Mouse (Mus musculus): ENCODE measurements at regions not wholly inside any gene's neighbourhood (a gene's known extent, or its start where the extent isn't known, plus 50 kb on each side); places are given as distances from the start of the nearest gene placed in this dataset.
"Not testable (repeated sequence)": the region's sequence is repeated elsewhere in the genome, so short reads cannot be mapped to it uniquely, and the experiment has no call there.

DNA sequence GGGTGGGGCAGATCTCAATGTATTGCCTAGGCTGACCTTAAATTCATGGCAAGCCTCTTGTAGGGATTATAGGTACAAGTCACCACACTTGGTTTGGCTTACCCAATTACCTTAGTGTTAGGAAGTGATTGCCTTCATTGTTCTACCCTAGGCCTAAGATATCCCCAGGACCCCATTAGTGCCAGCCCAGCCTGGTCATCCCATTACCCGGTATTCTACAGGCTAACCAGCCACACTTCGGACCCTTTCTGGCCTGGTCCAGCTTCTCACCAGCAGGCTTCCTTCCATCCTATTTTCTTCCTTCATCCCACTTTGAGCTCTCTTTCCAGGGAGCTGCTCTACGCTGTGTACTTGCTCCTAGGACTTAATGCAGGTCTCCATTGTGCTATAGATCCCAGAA is 59.5 kb downstream of the Tex35 start:
- DNase-seq: no peak

DNA sequence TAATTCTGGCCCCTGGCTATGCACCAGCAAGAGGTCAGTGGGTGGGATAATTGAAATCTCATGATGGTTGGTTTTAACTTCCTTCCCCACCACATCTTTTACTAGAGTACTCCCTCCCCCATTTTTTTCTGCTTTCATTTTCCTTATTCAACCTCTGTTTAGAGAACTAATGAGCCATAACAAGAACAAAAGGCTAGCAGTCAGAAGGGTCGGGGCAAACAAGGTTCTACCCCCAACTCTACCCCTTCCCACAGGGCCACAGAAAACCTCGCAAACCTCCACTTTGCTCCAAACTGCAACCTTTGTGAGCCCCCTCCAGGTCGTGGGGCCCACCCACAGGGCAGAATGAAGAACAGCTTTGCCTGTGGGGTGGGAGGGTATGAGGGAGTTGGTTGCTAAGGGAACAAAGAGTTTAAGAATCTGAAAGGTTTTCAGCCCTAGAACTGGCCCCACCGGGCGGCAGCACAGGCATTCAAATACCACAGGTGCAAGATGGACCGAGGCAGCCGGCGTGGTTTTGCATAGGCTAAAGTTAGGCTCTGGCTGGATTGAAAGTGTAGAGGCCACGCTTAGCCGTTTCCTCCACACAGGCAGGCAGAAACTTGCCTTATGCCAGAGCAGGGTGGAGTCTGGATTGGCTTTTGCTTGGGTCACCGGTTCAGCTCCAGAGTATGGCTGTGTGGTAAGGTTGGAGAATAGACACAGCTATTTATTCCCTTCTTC is 60.1 kb downstream of the Tex35 start:
- DNase-seq: no peak

DNA sequence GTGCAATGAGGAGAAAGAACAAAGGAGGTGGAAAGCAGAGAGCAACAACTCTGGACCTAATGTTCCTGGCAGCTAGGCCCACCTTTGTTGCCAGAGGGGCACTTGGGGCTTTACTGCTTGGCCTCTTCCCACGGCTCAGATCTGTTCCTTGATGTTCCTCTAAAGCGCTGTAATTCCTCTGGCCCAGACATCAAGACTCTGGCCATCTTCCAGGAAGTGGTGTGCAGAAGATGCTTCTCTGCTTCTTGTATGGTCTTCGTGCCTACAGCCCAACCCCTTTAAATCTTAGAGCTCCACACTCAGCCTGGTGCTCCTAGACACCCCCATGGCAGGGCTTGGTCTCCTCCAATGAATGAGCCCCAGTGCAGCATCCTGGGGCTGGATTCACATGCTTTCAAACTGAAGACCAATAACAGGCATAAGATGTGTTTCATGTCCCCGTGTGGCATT is 60.7 kb downstream of the Tex35 start:
- DNase-seq: no peak

- no peak for DNase-seq
These were observed 61.7 kb downstream of the Tex35 start for GRCm38 (mm10) chr1:157046760-157047182.

- no peak for DNase-seq
These were observed 68.7 kb downstream of the Tex35 start for GRCm38 (mm10) chr1:157039836-157040196.

- no peak for DNase-seq
These were observed 69.3 kb downstream of the Tex35 start for GRCm38 (mm10) chr1:157039016-157039835.

DNA sequence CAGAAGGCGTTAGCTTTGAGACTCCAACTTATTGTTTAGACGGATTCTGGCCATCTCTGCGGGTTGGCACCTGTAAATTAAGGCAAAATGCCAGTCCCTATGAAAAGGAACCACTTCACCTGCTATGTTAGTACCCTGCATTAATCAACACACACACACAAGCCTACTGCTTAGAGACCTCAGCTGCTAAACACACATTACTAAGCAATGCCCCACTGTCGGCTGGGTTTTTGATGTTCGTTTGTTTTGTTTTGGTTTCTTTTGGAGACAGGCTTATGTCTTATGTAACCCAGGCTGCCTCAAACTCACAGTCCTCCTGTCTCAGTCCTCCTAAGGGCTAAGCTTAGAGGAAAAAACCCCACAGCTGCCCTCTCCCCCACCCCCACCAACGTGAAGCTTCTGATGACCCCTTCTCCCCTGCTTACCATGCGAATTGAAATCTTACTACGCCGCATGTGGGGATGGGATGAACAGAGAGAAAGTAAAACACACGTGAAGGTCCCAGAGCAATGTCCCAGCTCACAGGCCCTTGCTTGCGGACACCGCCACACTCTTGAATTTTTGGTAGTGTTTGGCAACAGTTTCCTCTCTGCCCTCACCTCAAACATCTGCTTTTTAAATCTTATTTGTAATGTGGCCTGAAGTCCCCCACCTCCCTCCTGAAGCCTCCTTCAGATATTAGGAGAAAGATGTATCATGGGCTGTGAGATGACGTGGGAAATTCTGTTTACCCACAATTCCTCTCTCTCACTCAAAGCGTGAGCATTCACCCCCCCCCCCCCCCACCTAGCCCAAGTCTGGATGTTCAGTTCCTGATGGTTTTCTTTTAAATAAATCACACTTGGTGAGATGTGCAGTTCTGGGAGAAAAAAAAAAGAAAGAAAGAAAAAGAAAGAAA is 70.1 kb downstream of the Tex35 start:
- DNase-seq: no peak

- no peak for DNase-seq
These were observed 71.1 kb downstream of the Tex35 start for GRCm38 (mm10) chr1:157037246-157037991.

DNA sequence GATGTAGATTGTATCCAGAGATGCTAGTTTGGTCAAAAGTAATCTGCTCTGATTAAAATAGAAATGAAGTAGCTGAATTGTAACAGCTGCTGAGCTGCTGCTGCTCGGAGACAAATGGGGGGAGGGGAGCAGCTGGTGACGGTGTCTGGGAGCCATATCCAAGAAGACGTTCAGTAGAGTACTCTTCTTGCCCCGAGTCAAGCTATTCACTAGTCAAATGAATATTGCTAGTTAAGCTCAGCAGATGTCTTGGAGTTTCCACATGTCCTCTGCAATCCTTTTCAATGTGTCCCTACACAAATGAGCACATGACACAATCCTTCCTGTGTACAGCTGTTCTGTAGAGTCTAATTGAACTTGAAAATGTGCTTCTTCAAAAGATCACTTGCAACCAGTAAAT is 71.7 kb downstream of the Tex35 start:
- DNase-seq: no peak

DNA sequence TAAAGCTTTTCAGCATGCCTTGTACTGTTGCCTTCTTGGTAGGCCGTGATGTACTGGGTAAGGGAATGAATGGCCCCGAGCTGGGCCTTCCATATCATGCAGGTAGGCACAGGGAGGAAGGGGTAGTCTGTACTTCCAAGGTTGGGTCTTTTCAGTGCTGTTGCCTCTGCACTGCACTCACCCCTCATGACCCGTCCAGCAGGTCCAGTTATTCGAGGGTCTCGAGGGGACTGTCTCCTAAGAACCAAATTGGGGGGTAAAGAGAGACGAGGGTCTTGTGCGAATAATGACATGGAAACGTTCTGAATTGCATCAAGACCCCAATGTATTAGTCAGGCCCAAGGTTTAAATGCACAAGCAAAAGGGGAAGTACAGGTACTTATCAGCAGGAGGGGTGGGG is 73.3 kb downstream of the Tex35 start:
- not testable (repeated sequence) for DNase-seq

DNA sequence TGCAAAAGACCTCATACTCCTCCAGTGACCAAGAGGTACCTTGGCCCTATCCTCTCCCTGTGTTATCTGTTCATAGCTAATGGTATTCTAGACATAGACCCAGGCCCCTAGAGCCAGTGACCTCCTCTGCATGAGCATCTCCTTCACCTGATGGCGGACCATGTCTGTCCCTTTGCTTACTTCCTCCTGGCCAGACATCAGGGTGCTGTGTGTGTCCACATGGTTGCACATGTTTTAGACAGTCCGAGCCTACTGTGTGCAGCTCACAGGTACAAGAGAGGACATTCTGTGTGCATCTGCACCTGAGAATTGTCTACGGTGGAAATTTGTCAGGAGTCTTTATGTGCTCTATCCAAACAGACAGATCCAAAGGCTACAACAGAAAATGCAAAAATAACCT is 79.8 kb downstream of the Tex35 start:
- DNase-seq: no peak

- DNase-seq: peak; percentile 61 to 67
These were observed 80.8 kb downstream of the Tex35 start for GRCm38 (mm10) chr1:157027681-157028080.

DNA sequence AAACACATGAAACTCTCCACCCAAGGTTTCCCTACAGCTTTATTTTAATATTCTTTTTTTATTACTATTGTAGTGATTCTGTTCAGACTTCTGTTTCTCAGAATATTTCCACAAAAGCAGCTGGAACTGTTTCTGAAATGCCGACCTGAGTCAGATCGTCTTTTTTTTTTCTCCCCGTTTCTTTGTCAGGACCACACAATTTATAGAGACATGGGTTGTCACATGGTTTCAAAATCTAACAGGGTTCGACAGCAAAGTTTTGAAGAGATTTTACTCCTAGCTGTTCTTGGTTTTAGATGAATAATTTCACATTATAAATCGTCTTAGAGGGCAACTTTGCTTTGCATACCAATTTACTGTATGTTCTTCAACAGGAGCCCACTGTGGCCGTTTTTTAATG is 84.0 kb upstream of the Ralgps2 start:
- DNase-seq: no peak

DNA sequence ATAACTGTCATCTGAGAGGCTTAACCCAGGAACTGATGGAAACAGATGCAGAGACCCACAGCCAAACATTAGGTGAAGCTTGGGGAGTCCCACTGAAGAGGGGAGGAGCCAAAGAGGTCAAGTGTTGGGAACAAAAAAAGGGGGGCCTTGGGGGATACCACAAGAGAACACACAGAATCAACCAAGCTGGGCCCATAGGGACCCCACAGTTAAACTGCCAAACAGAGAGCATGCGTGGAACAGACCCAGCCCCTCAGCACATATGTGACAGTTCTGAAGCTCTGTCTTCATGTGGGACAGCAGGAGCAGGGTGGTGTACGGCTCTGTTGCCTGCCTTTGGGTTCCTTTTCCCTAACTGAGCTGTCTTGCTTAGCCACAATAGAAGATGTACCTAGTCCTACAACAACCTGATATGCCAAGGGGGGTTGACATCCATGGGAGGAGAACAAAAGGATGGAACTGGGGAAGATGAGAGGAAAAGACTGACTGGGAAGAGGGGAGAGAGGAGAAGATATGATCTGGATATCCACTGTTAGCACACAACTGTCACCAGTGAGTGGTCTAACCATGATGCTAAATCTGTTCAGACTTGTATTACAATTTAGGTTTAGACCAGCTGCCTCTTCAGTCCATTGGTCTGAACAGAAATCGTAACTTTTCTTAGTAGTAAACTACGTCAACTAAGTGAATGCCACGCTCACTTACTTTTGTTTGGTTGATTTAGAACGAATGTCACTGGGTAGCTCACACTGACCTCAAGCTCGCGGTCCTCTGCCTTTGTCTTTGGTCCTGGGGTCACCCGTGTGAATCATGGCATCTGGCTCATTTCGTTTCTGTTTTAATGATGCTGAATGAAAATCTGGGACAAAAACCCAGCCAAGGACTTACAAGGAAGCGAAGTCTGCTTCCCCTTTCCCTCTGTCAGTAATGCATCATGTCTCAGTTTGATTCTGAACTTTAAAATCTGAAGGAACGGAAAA is 83.3 kb upstream of the Ralgps2 start:
- DNase-seq: no peak

DNA sequence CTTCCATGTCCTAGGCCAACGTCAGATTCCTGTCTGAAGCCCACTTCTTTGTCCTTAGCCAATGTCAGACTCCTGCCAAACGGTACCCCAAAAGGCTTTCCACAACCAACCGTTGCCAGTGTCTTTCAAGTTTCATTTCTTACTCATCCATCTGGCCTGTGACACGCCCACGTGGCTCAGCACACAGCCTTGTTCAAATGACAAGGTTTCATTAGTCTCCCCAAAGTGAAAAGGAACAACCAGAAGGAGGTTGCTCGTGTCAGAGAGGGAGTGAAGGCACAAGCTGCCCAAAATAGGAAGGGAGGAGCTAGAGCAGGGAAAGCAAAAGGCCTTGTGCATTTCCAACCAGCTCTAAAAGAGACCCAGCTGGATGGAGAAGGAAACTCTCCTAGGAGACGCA is 80.5 kb upstream of the Ralgps2 start:
- DNase-seq: no peak

- no peak for DNase-seq
These were observed 79.3 kb upstream of the Ralgps2 start for GRCm38 (mm10) chr1:157018726-157019125.

GRCm38 (mm10) chr1:157017198-157017994 is 78.0 kb upstream of the Ralgps2 start:
- no peak for DNase-seq

GRCm38 (mm10) chr1:157016625-157017024 is 77.2 kb upstream of the Ralgps2 start:
- no peak for DNase-seq

DNA sequence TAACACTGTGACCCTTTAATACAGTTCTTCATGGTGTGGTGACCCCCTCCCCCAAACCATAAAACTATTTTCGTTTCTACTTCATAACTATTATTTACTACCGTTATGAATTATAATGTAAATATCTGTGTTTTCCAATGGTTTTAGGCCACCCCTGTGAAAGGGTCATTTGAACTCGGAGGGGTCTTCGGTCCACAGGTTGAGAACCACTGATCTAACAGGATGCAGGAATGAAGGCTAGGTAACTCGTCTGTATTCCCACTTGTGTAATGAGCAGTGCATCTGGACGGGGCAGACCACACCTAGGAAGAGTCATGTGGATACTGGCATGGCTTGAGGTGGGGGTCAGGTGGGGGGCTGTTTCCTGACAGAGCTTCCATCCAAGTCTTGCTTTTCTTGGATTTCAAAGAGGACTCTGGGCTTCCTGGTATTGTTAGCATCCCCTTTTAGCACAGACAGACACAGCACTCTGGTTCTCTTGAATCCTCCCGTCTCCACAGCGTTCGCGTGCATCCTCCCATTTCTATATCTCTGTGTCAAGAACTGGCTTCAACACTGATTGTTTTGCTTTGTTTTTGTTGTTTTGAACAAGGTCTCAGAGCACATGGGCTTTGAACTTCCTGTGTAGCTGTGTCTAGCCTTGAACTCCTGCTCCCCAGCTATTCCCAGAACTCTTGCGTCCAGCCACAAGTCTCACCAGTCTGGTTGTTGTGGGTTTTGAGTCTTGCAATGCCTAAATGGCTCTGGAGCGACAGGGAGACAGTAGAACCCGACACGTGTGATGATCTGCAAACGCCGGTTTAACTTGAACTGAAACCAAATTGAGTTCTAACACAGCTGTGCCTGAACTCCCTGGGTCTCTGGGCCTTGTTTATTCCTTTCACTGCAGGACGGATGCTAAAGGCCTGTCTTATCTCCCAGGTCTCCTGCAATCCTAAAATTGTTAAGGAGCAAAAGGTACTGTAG is 75.4 kb upstream of the Ralgps2 start:
- no peak for DNase-seq

Measured in kidney, adult 8-10 months (tissue).